Comparison of ENCODE assay signal across 17 mouse cellular contexts in the genomic region with DNA sequence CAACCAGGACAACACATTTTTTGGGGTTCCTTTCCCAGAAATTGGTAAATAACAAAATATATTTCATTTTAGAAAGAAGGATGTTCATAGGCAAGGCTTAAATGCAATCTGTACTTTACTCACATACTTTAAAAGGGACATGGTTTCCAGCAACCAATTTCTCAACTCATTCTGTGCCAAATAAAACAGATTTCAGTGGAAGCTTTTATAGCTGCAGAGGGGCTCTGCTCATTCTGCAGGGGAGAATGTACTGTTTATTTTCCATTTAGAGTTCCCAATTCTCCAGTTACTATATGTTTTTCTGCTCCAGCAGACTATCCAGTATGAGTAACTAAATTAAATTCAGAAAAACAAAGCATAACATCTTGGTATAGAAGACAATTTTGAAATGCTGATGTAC.
DNase-seq lines count a peak whose midpoint lies in the region; ATAC-seq and TF ChIP-seq lines count a peak whose summit lies in the region.
"Had no signal": no experiment of that assay in that cellular context is flagged by ENCODE, and none has a peak within 500 bp of the region (broad histone marks: within the 10 kb centered on the region; RNA-seq: fewer than 3 reads in every experiment).

No protein-coding gene starts in this region.

- H3K9me3 ChIP-seq in heart, embryonic 15.5 days (replicated peaks) = no peaks in the 10 kb centered on the region
- H3K9me3 ChIP-seq in limb, embryonic 14.5 days (ENCODE audit: control insufficient read depth, low read length) = no peaks in the 10 kb centered on the region
- no peaks in the 10 kb centered on the region for H3K9me3 ChIP-seq in limb, embryonic 10.5 days (replicated peaks)
- no peaks in the 10 kb centered on the region for H3K9me3 ChIP-seq in limb, embryonic 15.5 days
- H3K9me3 ChIP-seq: embryonic facial prominence, embryonic 15.5 days; heart, embryonic 12.5 days; hindbrain, embryonic 13.5 days had no signal

- no peak for TF ChIP-seq CTCF in embryonic fibroblast, embryonic 13.5 days (IDR thresholded peaks at IDR 0.05; ENCODE audit: borderline replicate concordance, insufficient read depth, low read length)

- TF ChIP-seq POLR2A in limb, embryonic 14.5 days (IDR thresholded peaks at IDR 0.05; ENCODE audit: borderline replicate concordance, extremely low read depth, insufficient read depth, insufficient read length) = no peak
- no peak for TF ChIP-seq POLR2A in embryonic fibroblast, embryonic 13.5 days (IDR thresholded peaks at IDR 0.05; ENCODE audit: low read depth, low read length)

- peaks cover 15% of the 10 kb centered on the region for H3K4me1 ChIP-seq in heart, embryonic 15.5 days (replicated peaks)
- peaks cover 9% of the 10 kb centered on the region for H3K4me1 ChIP-seq in limb, embryonic 14.5 days (ENCODE audit: control insufficient read depth, insufficient read depth, low read length)
- H3K4me1 ChIP-seq in limb, embryonic 10.5 days = no peaks in the 10 kb centered on the region
- H3K4me1 ChIP-seq in embryonic fibroblast, embryonic 13.5 days (ENCODE audit: control insufficient read depth, insufficient read depth, low read length) = peaks cover 13% of the 10 kb centered on the region
- no peaks in the 10 kb centered on the region for H3K4me1 ChIP-seq in limb, embryonic 15.5 days
- H3K4me1 ChIP-seq: embryonic facial prominence, embryonic 15.5 days; hindbrain, embryonic 13.5 days had no signal

- H3K9ac ChIP-seq in heart, embryonic 15.5 days = no peak overlapping the region
- no peak overlapping the region for H3K9ac ChIP-seq in limb, embryonic 14.5 days (ENCODE audit: low read depth, low read length, severe bottlenecking)
- H3K9ac ChIP-seq in limb, embryonic 15.5 days = no peak overlapping the region
- H3K9ac ChIP-seq: embryonic facial prominence, embryonic 15.5 days; forebrain, postnatal 0 days; heart, embryonic 12.5 days; hindbrain, embryonic 13.5 days had no signal

- H3K27ac ChIP-seq in heart, embryonic 15.5 days = peak overlapping the region; percentile 24; the same call in 1 of the 2 replicates
- H3K27ac ChIP-seq in limb, embryonic 14.5 days (replicated peaks; ENCODE audit: low read depth, low read length) = no peak overlapping the region
- H3K27ac ChIP-seq in limb, embryonic 10.5 days = no peak overlapping the region
- peak overlapping the region; percentile 89; the same call in 1 of the 2 replicates for H3K27ac ChIP-seq in embryonic fibroblast, embryonic 13.5 days (ENCODE audit: insufficient read depth, low read length)
- peak overlapping the region; percentile 61; the same call in 1 of the 2 replicates for H3K27ac ChIP-seq in limb, embryonic 15.5 days
- H3K27ac ChIP-seq: embryonic facial prominence, embryonic 15.5 days; hindbrain, embryonic 13.5 days; hindbrain, postnatal 0 days had no signal

- no peak overlapping the region for H3K4me3 ChIP-seq in heart, embryonic 15.5 days
- no peak overlapping the region for H3K4me3 ChIP-seq in limb, embryonic 14.5 days (replicated peaks; ENCODE audit: low read length)
- no peak overlapping the region for H3K4me3 ChIP-seq in limb, embryonic 10.5 days
- H3K4me3 ChIP-seq in embryonic fibroblast, embryonic 13.5 days (ENCODE audit: insufficient read depth, low read length) = no peak overlapping the region
- H3K4me3 ChIP-seq in limb, embryonic 15.5 days = no peak overlapping the region
- H3K4me3 ChIP-seq: embryonic facial prominence, embryonic 15.5 days; heart, embryonic 12.5 days; hindbrain, embryonic 13.5 days had no signal

- H3K27me3 ChIP-seq in heart, embryonic 15.5 days = no peaks in the 10 kb centered on the region
- H3K27me3 ChIP-seq in limb, embryonic 14.5 days (ENCODE audit: control insufficient read depth, insufficient read depth, low read length) = no peaks in the 10 kb centered on the region
- no peaks in the 10 kb centered on the region for H3K27me3 ChIP-seq in limb, embryonic 10.5 days (ENCODE audit: low read depth, poor library complexity, severe bottlenecking)
- no peaks in the 10 kb centered on the region for H3K27me3 ChIP-seq in limb, embryonic 15.5 days
- H3K27me3 ChIP-seq: embryonic facial prominence, embryonic 15.5 days; heart, embryonic 12.5 days; hindbrain, embryonic 13.5 days had no signal

- ATAC-seq in heart, embryonic 15.5 days (replicated peaks; ENCODE audit: insufficient number of reproducible peaks, insufficient read depth, low FRiP score, low read depth) = no peak
- ATAC-seq in limb, embryonic 14.5 days (ENCODE audit: low FRiP score, low read depth) = peak; percentile 44; the same call in 1 of the 2 replicates
- no peak for ATAC-seq in limb, embryonic 15.5 days (ENCODE audit: insufficient number of reproducible peaks, low FRiP score, low TSS enrichment, low read depth)
- ATAC-seq: forebrain, postnatal 0 days; hindbrain, postnatal 0 days had no signal

- DNase-seq in heart, postnatal 4 days = no peak
- peak; percentile 67 for DNase-seq in limb, embryonic 14.5 days (ENCODE audit: low spot score)
- DNase-seq in limb, embryonic 10.5 days (ENCODE audit: low spot score) = no peak
- DNase-seq: adrenal gland, adult 2 months; adrenal gland, postnatal 25 days; cerebellum, adult 18-20 months; cerebellum, adult 9-11 months; cerebellum, postnatal 36 days; forebrain, postnatal 0 days; gastrocnemius, postnatal 14 days had no signal

- H3K4me2 ChIP-seq in heart, embryonic 15.5 days = no peak overlapping the region
- no peak overlapping the region for H3K4me2 ChIP-seq in limb, embryonic 14.5 days (replicated peaks; ENCODE audit: low read depth, low read length, severe bottlenecking)
- no peak overlapping the region for H3K4me2 ChIP-seq in limb, embryonic 15.5 days
- H3K4me2 ChIP-seq: embryonic facial prominence, embryonic 15.5 days; heart, embryonic 12.5 days; hindbrain, embryonic 13.5 days had no signal

- no peaks in the 10 kb centered on the region for H3K36me3 ChIP-seq in heart, embryonic 15.5 days
- no peaks in the 10 kb centered on the region for H3K36me3 ChIP-seq in limb, embryonic 14.5 days (ENCODE audit: control insufficient read depth, insufficient read depth, low read length)
- no peaks in the 10 kb centered on the region for H3K36me3 ChIP-seq in limb, embryonic 10.5 days
- no peaks in the 10 kb centered on the region for H3K36me3 ChIP-seq in limb, embryonic 15.5 days
- H3K36me3 ChIP-seq: embryonic facial prominence, embryonic 15.5 days; heart, embryonic 12.5 days; hindbrain, embryonic 13.5 days had no signal

Comparison
In these comparisons a context has a peak if more than half of its experiments do, and no peak if none do; other contexts are left out.
1. H3K27ac ChIP-seq: peak in heart, embryonic 15.5 days (single experiment), embryonic fibroblast, embryonic 13.5 days (single experiment) and limb, embryonic 15.5 days (single experiment); none in limb, embryonic 14.5 days (single experiment) and limb, embryonic 10.5 days (single experiment).